Mouse (Mus musculus): ENCODE results near the gene Gas2.

Gene Gas2

GRCm38 (mm10) chr7:51885345-51885744 lies 23.5 kb downstream of the Gas2 start:
- no peak for DNase-seq

GRCm38 (mm10) chr7:51887678-51888567 lies 26.1 kb downstream of the Gas2 start:
- no peak for DNase-seq

GRCm38 (mm10) chr7:51889601-51890000 lies 27.8 kb downstream of the Gas2 start:
- no peak for DNase-seq

GRCm38 (mm10) chr7:51892224-51892965 lies 30.6 kb downstream of the Gas2 start:
- DNase-seq, result no peak

- DNase-seq, result no peak
Observed at GRCm38 (mm10) chr7:51893008-51893407, 31.2 kb downstream of the Gas2 start.

- DNase-seq, result no peak
Observed at GRCm38 (mm10) chr7:51894133-51894801, 32.5 kb downstream of the Gas2 start.

GRCm38 (mm10) chr7:51894939-51895338 lies 33.1 kb downstream of the Gas2 start:
- no peak for DNase-seq

- no peak for DNase-seq
Observed at GRCm38 (mm10) chr7:51899066-51899465, 37.3 kb downstream of the Gas2 start.

GRCm38 (mm10) chr7:51913292-51914050 lies 51.7 kb downstream of the Gas2 start:
- no peak for DNase-seq

GRCm38 (mm10) chr7:51914132-51914531 lies 52.3 kb downstream of the Gas2 start:
- no peak for DNase-seq

- DNase-seq, result no peak
Observed at GRCm38 (mm10) chr7:51928761-51929519, 67.1 kb downstream of the Gas2 start.

- no peak for DNase-seq
Observed at GRCm38 (mm10) chr7:51931217-51931616, 69.4 kb downstream of the Gas2 start.

- no peak for DNase-seq
Observed at GRCm38 (mm10) chr7:51937337-51937736, 75.5 kb downstream of the Gas2 start.

- DNase-seq, result no peak
Observed at GRCm38 (mm10) chr7:51940461-51940860, 78.6 kb downstream of the Gas2 start.

GRCm38 (mm10) chr7:51955424-51956041 lies 93.7 kb downstream of the Gas2 start:
- no peak for DNase-seq

- DNase-seq, result no peak
Observed at GRCm38 (mm10) chr7:51957766-51958165, 96.0 kb downstream of the Gas2 start.

- DNase-seq, result no peak
Observed at GRCm38 (mm10) chr7:51960698-51961374, 99.0 kb downstream of the Gas2 start.

GRCm38 (mm10) chr7:51962219-51962952 lies 100.6 kb downstream of the Gas2 start:
- no peak for DNase-seq

- DNase-seq, result no peak
Observed at GRCm38 (mm10) chr7:51964681-51965080, 102.9 kb downstream of the Gas2 start.

GRCm38 (mm10) chr7:51967581-51967980 lies 105.8 kb downstream of the Gas2 start:
- DNase-seq, result no peak
